Mouse (Mus musculus): Measurements from ENCODE around the gene Elp4. TPM values are rescaled to one million over a fixed set of nuclear protein-coding genes. Genes with fewer than 3 reads are reported as not detected.

The Elp4 gene
- total and polyA plus RNA-seq, 3 experiments = 15.8 to 16.0 TPM; not detected in 1

DNA sequence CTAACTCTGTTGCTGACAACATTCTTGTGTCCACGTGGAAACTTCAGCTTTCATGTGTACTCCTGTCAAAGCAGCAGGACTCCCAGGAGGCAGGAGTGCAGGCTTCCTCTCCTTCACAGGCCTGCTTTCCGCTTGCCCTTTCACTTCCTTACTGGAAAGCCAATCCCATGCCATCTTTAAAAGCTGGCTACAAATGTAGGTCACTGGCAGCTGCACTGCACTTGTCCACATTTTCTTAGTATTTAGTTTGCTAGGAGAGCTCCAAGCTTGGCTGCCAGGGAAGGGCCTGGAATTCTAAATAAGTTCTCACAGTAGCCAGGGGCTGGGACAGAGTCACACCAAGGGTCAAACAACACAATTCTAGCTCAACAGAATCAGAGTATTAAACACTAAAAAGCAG lies 49.6 kb downstream of the Elp4 start:
- no peaks in the 10 kb centered on the region for H3K9me3 ChIP-seq (replicated peaks; ENCODE audit: insufficient read depth, low read length)
- no peaks in the 10 kb centered on the region for H3K36me3 ChIP-seq (ENCODE audit: control insufficient read depth in 1 of 2, insufficient read depth in 2 of 2, low read length in 2 of 2)
- H3K27me3 ChIP-seq (ENCODE audit: control insufficient read depth in 1 of 2, insufficient read depth in 2 of 2, low read length in 2 of 2) = no peaks in the 10 kb centered on the region
- H3K27ac ChIP-seq (ENCODE audit: control insufficient read depth, low read depth, low read length) = no peak overlapping the region
- no peak for TF ChIP-seq ETS1 (IDR thresholded peaks at IDR 0.05; ENCODE audit: low read depth, low read length)
- no peak for TF ChIP-seq GABPA (IDR thresholded peaks at IDR 0.05; ENCODE audit: low read depth, low read length)
- TF ChIP-seq MAX (IDR thresholded peaks at IDR 0.05; ENCODE audit: low read length) = no peak
- no peak for TF ChIP-seq CTCF (IDR thresholded peaks at IDR 0.05 in 2 of 3, conservative IDR thresholded peaks at IDR 0.05 in 1 of 3; ENCODE audit: control insufficient read depth in 1 of 3, insufficient read depth in 1 of 3, low read depth in 2 of 3, low read length in 3 of 3, poor library complexity in 1 of 3, severe bottlenecking in 1 of 3)
- TF ChIP-seq UBTF (IDR thresholded peaks at IDR 0.05; ENCODE audit: borderline replicate concordance, insufficient read depth, low read depth, low read length) = no peak
- TF ChIP-seq RCOR1 (IDR thresholded peaks at IDR 0.05; ENCODE audit: low read depth, low read length) = no peak
- no peak overlapping the region for H3K4me3 ChIP-seq (ENCODE audit: control insufficient read depth in 1 of 2, insufficient read depth in 1 of 2, low read depth in 2 of 2, low read length in 2 of 2)
- no peak for DNase-seq (ENCODE audit: low read depth, low spot score)
- H3K9ac ChIP-seq (ENCODE audit: control insufficient read depth, low read depth, low read length, poor library complexity, severe bottlenecking) = no peak overlapping the region
- no peaks in the 10 kb centered on the region for H3K79me2 ChIP-seq (ENCODE audit: control insufficient read depth, insufficient read depth, low read length, poor library complexity)
- H3K4me1 ChIP-seq (ENCODE audit: control insufficient read depth in 1 of 2, insufficient read depth in 2 of 2, low read length in 2 of 2) = no peaks in the 10 kb centered on the region

- H3K27me3 ChIP-seq (ENCODE audit: control insufficient read depth in 1 of 2, insufficient read depth in 2 of 2, low read length in 2 of 2) = no peaks in the 10 kb centered on the region
- no peaks in the 10 kb centered on the region for H3K79me2 ChIP-seq (ENCODE audit: control insufficient read depth, insufficient read depth, low read length, poor library complexity)
- DNase-seq (ENCODE audit: low read depth, low spot score) = no peak
- no peak overlapping the region for H3K4me3 ChIP-seq (ENCODE audit: control insufficient read depth in 1 of 2, insufficient read depth in 1 of 2, low read depth in 2 of 2, low read length in 2 of 2)
- no peak overlapping the region for H3K27ac ChIP-seq (ENCODE audit: control insufficient read depth, low read depth, low read length)
- no peak for TF ChIP-seq JUND (IDR thresholded peaks at IDR 0.05; ENCODE audit: low read depth, low read length)
- no peak for TF ChIP-seq ZC3H11A (IDR thresholded peaks at IDR 0.05; ENCODE audit: low read depth, low read length)
- no peak for TF ChIP-seq POLR2AphosphoS5 (IDR thresholded peaks at IDR 0.05; ENCODE audit: borderline replicate concordance, low read depth, low read length)
- TF ChIP-seq ZMIZ1 (IDR thresholded peaks at IDR 0.05; ENCODE audit: low read depth, low read length) = no peak
- TF ChIP-seq POLR2A (IDR thresholded peaks at IDR 0.05; ENCODE audit: control insufficient read depth in 1 of 2, insufficient read depth in 1 of 2, low read depth in 1 of 2, low read length in 2 of 2, poor library complexity in 1 of 2) = no peak
- no peak for TF ChIP-seq NRF1 (IDR thresholded peaks at IDR 0.05; ENCODE audit: insufficient read depth, low read depth, low read length, poor library complexity, severe bottlenecking)
- TF ChIP-seq NELFE (IDR thresholded peaks at IDR 0.05; ENCODE audit: low read depth, low read length) = no peak
- no peaks in the 10 kb centered on the region for H3K36me3 ChIP-seq (ENCODE audit: control insufficient read depth in 1 of 2, insufficient read depth in 2 of 2, low read length in 2 of 2)
- no peak overlapping the region for H3K9ac ChIP-seq (ENCODE audit: control insufficient read depth, low read depth, low read length, poor library complexity, severe bottlenecking)
- no peaks in the 10 kb centered on the region for H3K4me1 ChIP-seq (ENCODE audit: control insufficient read depth in 1 of 2, insufficient read depth in 2 of 2, low read length in 2 of 2)
- no peaks in the 10 kb centered on the region for H3K9me3 ChIP-seq (replicated peaks; ENCODE audit: insufficient read depth, low read length)
Measured at GRCm38 (mm10) chr2:105852971-105853370, 51.4 kb downstream of the Elp4 start.

GRCm38 (mm10) chr2:105851714-105852293 lies 52.6 kb downstream of the Elp4 start:
- no peak for DNase-seq (ENCODE audit: low read depth, low spot score)

More at GRCm38 (mm10) chr2:105851714-105852293, 52.6 kb downstream of the Elp4 start:
- no peaks in the 10 kb centered on the region for H3K79me2 ChIP-seq (ENCODE audit: control insufficient read depth, insufficient read depth, low read length, poor library complexity)
- no peak overlapping the region for H3K27ac ChIP-seq (ENCODE audit: control insufficient read depth, low read depth, low read length)
- no peaks in the 10 kb centered on the region for H3K27me3 ChIP-seq (ENCODE audit: control insufficient read depth in 1 of 2, insufficient read depth in 2 of 2, low read length in 2 of 2)
- no peak overlapping the region for H3K9ac ChIP-seq (ENCODE audit: control insufficient read depth, low read depth, low read length, poor library complexity, severe bottlenecking)
- H3K4me3 ChIP-seq (ENCODE audit: control insufficient read depth in 1 of 2, insufficient read depth in 1 of 2, low read depth in 2 of 2, low read length in 2 of 2) = no peak overlapping the region
- H3K9me3 ChIP-seq (replicated peaks; ENCODE audit: insufficient read depth, low read length) = no peaks in the 10 kb centered on the region
- 0 out of 2 replicates have a peak, but pooled peaks have one; percentile 11 for TF ChIP-seq ZNF384 (IDR thresholded peaks at IDR 0.05; ENCODE audit: low read depth, low read length)
- no peak for TF ChIP-seq ZMIZ1 (IDR thresholded peaks at IDR 0.05; ENCODE audit: low read depth, low read length)
- H3K36me3 ChIP-seq (ENCODE audit: control insufficient read depth in 1 of 2, insufficient read depth in 2 of 2, low read length in 2 of 2) = no peaks in the 10 kb centered on the region
- H3K4me1 ChIP-seq (ENCODE audit: control insufficient read depth in 1 of 2, insufficient read depth in 2 of 2, low read length in 2 of 2) = no peaks in the 10 kb centered on the region

Data from MEL (cell line).